Mouse (Mus musculus) kidney, embryonic 15.5 days (tissue): ENCODE measurements around the gene Gng10. TPM values are rescaled to one million over a fixed set of nuclear protein-coding genes. Genes with fewer than 3 reads are reported as not detected.

Experiments used
- ATAC-seq: fragments of 200-750 bp; cut with Nextera tagmentation; replicated peaks from 2 replicates; pipeline ENCODE4 v1.8.0; 2017; ENCODE audit warnings: moderate TSS enrichment; ENCODE audit not compliant: low FRiP score
- H3K27ac ChIP-seq: fragments of 300-500 bp; sonication (generic); 2 replicates; pipeline ENCODE4 v1.5.1; 2015; ENCODE audit warnings: mild to moderate bottlenecking, inconsistent platforms
- H3K27me3 ChIP-seq: fragments of 300-500 bp; sonication (generic); 2 replicates; pipeline ENCODE4 v1.6.1; 2015; ENCODE audit warnings: inconsistent platforms
- H3K36me3 ChIP-seq: fragments of 300-500 bp; sonication (generic); 2 replicates; pipeline ENCODE4 v1.6.1; 2015; ENCODE audit warnings: inconsistent platforms
- H3K4me1 ChIP-seq: fragments of 300-500 bp; sonication (generic); 2 replicates; pipeline ENCODE4 v1.6.1; 2015; ENCODE audit warnings: inconsistent platforms
- H3K4me2 ChIP-seq: fragments of 300-500 bp; sonication (generic); 2 replicates; pipeline ENCODE4 v1.6.1; 2015; ENCODE audit warnings: moderate library complexity, mild to moderate bottlenecking, inconsistent platforms
- H3K4me3 ChIP-seq: fragments of 300-500 bp; sonication (generic); replicated peaks from 2 replicates; pipeline ENCODE4 v1.5.1; 2015; ENCODE audit warnings: mild to moderate bottlenecking, inconsistent platforms
- H3K9ac ChIP-seq: fragments of 300-500 bp; sonication (generic); 2 replicates; pipeline ENCODE4 v1.6.1; 2015; ENCODE audit warnings: mild to moderate bottlenecking, inconsistent platforms
- H3K9me3 ChIP-seq: fragments of 300-500 bp; sonication (generic); replicated peaks from 2 replicates; pipeline ENCODE4 v1.6.1; 2016; ENCODE audit warnings: inconsistent platforms
- WGBS: fragments of 180-500 bp; shearing (Covaris S2); methylation state at CpG from one replicate; pipeline ENCODE4 v1.1.7; 2015; ENCODE audit warnings: mixed read lengths; 5-methylcytosine and 5-hydroxymethylcytosine counted together
- polyA plus RNA-seq: library from polyadenylated mRNA; unstranded; fragments of >200 nt; fragmentation: Nextera tagmentation; extraction: Ambion mirVana; gene quantifications from 2 replicates; pipeline ENCODE4 v1.2.1, GENCODE M21; 2015

Gng10 gene
- polyA plus RNA-seq, 1 experiment from 2014 or later, result 101 TPM

GRCm38 (mm10) chr4:59000614-59001013 is 34.3 kb upstream of the Gng10 start:
- H3K4me1 ChIP-seq, result peaks cover 38% of the 10 kb centered on the region
- 0% methylated on average over 2 of the region's 2 CpGs for WGBS
- H3K4me2 ChIP-seq, result no peak overlapping the region
- ATAC-seq, result no peak
- H3K36me3 ChIP-seq, result no peaks in the 10 kb centered on the region
- H3K27me3 ChIP-seq, result no peaks in the 10 kb centered on the region
- H3K9ac ChIP-seq, result no peak overlapping the region
- H3K9me3 ChIP-seq, result no peaks in the 10 kb centered on the region
- H3K4me3 ChIP-seq, result no peak overlapping the region
- H3K27ac ChIP-seq, result no peak overlapping the region

GRCm38 (mm10) chr4:59002948-59003805 is 31.7 kb upstream of the Gng10 start, which contains the start of gene Gm20503:
TSS of gene Gm20503 (plus strand) at chr4:59003210.
- Histone ChIP-seq H3K9ac (peak within 1 kb of the TSS; percentile 95), H3K9me3 (no peaks in the 10 kb centered on the region), H3K36me3 (no peaks in the 10 kb centered on the region), H3K4me1 (peaks cover 48% of the 10 kb centered on the region), H3K27ac (peak within 1 kb of the TSS; percentile 88), H3K27me3 (no peaks in the 10 kb centered on the region), H3K4me2 (peak within 1 kb of the TSS; percentile 88), H3K4me3 (peak within 1 kb of the TSS; percentile 99)
- WGBS, result under 1% methylated on average over 88 of the region's 89 CpGs
- peak; percentile 99 for ATAC-seq

DNA sequence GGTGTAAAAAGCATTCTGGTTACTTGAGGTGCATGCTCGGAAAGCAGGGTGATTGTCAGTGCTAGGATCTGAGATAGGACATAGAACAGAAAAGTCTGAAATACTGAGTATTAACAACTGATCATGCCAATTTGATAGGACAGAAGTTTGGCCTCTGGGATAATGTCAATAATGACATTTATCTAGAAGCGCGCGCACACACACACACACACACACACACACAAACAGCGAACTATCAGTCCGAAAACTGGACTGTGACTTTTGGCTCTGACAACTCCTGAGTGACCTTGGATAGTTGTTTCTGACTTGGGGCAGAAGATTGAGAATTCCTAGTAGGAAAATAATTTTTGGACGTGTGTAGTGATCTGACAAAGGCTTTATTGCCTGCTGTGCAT is 31.1 kb upstream of the Gng10 start:
- peak overlapping the region; percentile 99 for H3K4me3 ChIP-seq
- 31% methylated on average over 7 of the region's 7 CpGs for WGBS
- no peaks in the 10 kb centered on the region for H3K36me3 ChIP-seq
- H3K27me3 ChIP-seq, result no peaks in the 10 kb centered on the region
- no peak for ATAC-seq
- peak overlapping the region; percentile 95 for H3K9ac ChIP-seq
- peak overlapping the region; percentile 88; the same call in 1 of the 2 replicates for H3K27ac ChIP-seq
- peak overlapping the region; percentile 88 for H3K4me2 ChIP-seq
- no peaks in the 10 kb centered on the region for H3K9me3 ChIP-seq
- peaks cover 47% of the 10 kb centered on the region for H3K4me1 ChIP-seq

DNA sequence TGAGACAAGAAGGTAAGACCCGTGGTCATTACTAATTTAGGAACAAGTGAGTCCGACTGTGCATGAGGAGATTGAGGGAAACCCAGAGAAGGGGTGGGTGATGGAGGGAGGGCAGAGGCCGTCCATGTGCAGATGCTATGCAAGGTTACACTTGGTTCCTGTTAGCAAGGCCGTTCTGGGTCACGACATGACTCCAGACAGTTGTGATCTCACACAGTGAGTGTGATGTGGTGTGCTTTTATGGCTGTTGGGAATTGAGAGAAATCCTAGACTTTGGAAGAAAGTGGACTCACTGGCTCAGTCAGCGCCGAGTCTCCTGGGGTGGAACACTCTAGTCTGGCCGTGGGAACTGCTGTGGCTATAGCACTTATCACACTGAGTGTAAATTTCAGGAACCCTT is 28.7 kb upstream of the Gng10 start:
- H3K27ac ChIP-seq, result no peak overlapping the region
- H3K27me3 ChIP-seq, result no peaks in the 10 kb centered on the region
- no peak for ATAC-seq
- no peak overlapping the region for H3K4me3 ChIP-seq
- H3K4me1 ChIP-seq, result peaks cover 47% of the 10 kb centered on the region
- 31% methylated on average over 8 of the region's 8 CpGs for WGBS
- H3K4me2 ChIP-seq, result no peak overlapping the region
- no peaks in the 10 kb centered on the region for H3K36me3 ChIP-seq
- no peaks in the 10 kb centered on the region for H3K9me3 ChIP-seq
- H3K9ac ChIP-seq, result no peak overlapping the region

DNA sequence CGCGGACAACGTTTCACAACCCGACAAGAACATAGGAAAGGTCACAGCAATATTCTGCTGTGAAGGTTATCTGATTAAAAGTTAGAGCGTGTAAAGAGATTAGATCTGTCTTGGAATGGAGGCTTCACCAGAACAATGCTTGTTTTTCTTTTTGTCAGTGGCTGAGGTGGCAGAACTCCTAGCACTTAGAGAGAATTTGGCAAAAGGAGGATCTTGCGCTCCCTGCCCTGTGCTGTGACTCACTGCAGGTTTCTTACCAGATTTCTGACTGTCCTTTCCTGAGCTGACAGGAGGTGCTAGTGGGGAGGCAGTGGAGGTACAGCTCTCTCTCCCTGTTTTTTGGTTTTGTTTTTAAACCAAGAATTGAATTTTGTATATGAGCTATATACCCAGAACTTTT is 27.9 kb upstream of the Gng10 start:
- no peak overlapping the region for H3K27ac ChIP-seq
- H3K4me3 ChIP-seq, result no peak overlapping the region
- no peak overlapping the region for H3K4me2 ChIP-seq
- peaks cover 47% of the 10 kb centered on the region for H3K4me1 ChIP-seq
- no peaks in the 10 kb centered on the region for H3K36me3 ChIP-seq
- no peaks in the 10 kb centered on the region for H3K9me3 ChIP-seq
- no peaks in the 10 kb centered on the region for H3K27me3 ChIP-seq
- WGBS, result 70% methylated on average over 6 of the region's 6 CpGs
- ATAC-seq, result no peak
- no peak overlapping the region for H3K9ac ChIP-seq

DNA sequence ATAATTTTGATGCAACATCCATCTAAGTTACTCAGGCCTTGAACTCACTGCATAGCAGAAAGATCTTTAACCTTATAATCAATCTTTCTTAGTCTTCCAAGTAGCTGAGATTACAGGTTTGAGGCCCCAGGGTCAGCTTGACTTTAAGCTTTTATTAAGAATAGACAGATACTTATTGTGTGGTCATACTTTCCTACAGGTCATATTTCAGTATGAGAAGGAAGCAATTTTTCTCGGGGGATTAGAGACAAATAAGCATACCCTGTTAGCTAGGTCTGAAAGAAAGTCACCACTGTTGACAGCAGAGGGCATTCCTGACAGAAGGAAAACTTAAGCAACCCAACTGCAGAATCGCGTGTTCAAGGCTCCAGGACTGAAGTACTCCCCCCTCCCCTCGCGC is 26.9 kb upstream of the Gng10 start:
- WGBS, result 78% methylated on average over 5 of the region's 5 CpGs
- no peak for ATAC-seq

GRCm38 (mm10) chr4:59009186-59009585 is 25.7 kb upstream of the Gng10 start:
- no peak overlapping the region for H3K27ac ChIP-seq
- H3K36me3 ChIP-seq, result 0 out of 2 replicates have a peak, but pooled peaks cover 3% of the 10 kb centered on the region
- no peak overlapping the region for H3K4me2 ChIP-seq
- H3K9me3 ChIP-seq, result no peaks in the 10 kb centered on the region
- H3K4me1 ChIP-seq, result peaks cover 38% of the 10 kb centered on the region
- WGBS, result 89% methylated on average over 7 of the region's 7 CpGs
- H3K27me3 ChIP-seq, result no peaks in the 10 kb centered on the region
- no peak for ATAC-seq
- H3K4me3 ChIP-seq, result no peak overlapping the region
- H3K9ac ChIP-seq, result no peak overlapping the region

More for the DNA sequence above, 26.9 kb upstream of the Gng10 start:
- Histone ChIP-seq H3K27ac (no peak overlapping the region), H3K4me2 (no peak overlapping the region), H3K9me3 (no peaks in the 10 kb centered on the region), H3K4me1 (peaks cover 43% of the 10 kb centered on the region), H3K27me3 (no peaks in the 10 kb centered on the region), H3K36me3 (no peaks in the 10 kb centered on the region), H3K9ac (no peak overlapping the region), H3K4me3 (no peak overlapping the region)

DNA sequence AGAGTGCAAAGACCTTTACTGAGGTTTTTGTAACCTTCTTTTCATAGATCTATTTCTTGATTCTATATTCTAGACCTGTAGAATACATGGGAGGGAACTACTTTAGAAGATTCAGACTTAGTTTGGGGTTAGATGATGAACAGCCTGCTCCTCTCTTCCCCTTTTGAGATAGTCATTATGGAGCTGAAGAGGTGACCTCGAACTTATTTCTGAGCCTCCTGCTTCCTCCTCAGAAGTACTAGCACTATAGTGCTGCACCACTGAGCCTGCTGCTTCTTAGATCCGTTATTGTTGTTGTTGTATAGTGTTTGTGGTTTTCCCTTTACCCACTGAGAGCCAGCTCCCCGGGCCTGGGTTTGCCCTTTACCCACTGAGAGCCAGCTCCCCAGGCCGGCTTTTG is 25.2 kb upstream of the Gng10 start:
- Histone ChIP-seq H3K27ac (no peak overlapping the region), H3K36me3 (0 out of 2 replicates have a peak, but pooled peaks cover 5% of the 10 kb centered on the region), H3K4me1 (peaks cover 33% of the 10 kb centered on the region), H3K27me3 (no peaks in the 10 kb centered on the region), H3K9me3 (no peaks in the 10 kb centered on the region), H3K4me3 (no peak overlapping the region), H3K4me2 (no peak overlapping the region), H3K9ac (no peak overlapping the region)
- WGBS, result 83% methylated on average over 4 of the region's 4 CpGs
- no peak for ATAC-seq

DNA sequence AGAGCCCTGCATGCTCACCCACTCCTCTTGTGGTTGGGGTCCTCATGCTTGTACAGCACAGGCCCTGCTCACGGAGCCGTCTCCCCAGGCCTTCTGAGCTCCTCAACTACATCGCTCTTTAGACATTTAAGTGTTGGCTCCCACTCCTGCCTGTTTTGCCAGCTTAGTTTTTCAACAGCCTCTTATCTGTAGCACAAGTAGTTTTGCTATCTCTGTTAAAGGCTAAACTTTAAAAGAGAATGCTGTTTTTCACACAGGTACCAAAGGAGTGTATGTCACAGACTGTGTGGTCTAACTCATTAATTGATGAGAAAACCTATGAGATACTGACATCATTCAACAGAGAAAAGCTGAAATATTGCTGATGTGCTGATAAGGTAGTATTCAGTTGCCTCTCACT is 23.4 kb upstream of the Gng10 start:
- no peaks in the 10 kb centered on the region for H3K9me3 ChIP-seq
- H3K4me1 ChIP-seq, result peaks cover 16% of the 10 kb centered on the region
- no peak overlapping the region for H3K4me3 ChIP-seq
- no peaks in the 10 kb centered on the region for H3K27me3 ChIP-seq
- H3K9ac ChIP-seq, result no peak overlapping the region
- ATAC-seq, result no peak
- no peak overlapping the region for H3K27ac ChIP-seq
- 82% methylated on average over 3 of the region's 3 CpGs for WGBS
- no peak overlapping the region for H3K4me2 ChIP-seq
- 0 out of 2 replicates have a peak, but pooled peaks cover 5% of the 10 kb centered on the region for H3K36me3 ChIP-seq

DNA sequence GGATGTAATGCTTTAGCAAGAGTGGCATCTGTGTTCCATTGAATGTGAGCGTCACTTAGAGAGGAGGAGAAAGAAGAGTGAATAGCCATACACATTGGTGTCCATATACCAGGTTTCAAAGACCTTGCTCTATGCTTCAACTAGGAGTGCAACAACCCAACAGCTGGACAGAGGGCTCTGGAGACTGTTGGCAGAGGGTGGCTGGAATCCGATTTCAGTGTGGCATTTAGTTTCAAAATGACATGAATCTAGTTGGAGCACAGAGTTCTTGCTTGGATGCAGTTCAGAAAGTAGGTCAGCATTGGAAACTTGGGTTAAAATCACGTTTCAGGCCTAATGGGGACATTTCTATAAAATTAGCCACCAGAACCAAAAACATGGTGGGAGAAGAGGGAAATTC is 19.7 kb upstream of the Gng10 start:
- H3K4me1 ChIP-seq, result no peaks in the 10 kb centered on the region
- no peak overlapping the region for H3K4me2 ChIP-seq
- H3K27me3 ChIP-seq, result no peaks in the 10 kb centered on the region
- H3K36me3 ChIP-seq, result peaks cover 30% of the 10 kb centered on the region
- no peaks in the 10 kb centered on the region for H3K9me3 ChIP-seq
- H3K9ac ChIP-seq, result no peak overlapping the region
- no peak for ATAC-seq
- no peak overlapping the region for H3K4me3 ChIP-seq
- H3K27ac ChIP-seq, result no peak overlapping the region
- WGBS, result 75% methylated on average over 3 of the region's 3 CpGs

GRCm38 (mm10) chr4:59016922-59017321 is 18.0 kb upstream of the Gng10 start:
- peaks cover 45% of the 10 kb centered on the region for H3K36me3 ChIP-seq
- H3K27me3 ChIP-seq, result no peaks in the 10 kb centered on the region
- no peak overlapping the region for H3K9ac ChIP-seq
- no peaks in the 10 kb centered on the region for H3K4me1 ChIP-seq
- H3K9me3 ChIP-seq, result no peaks in the 10 kb centered on the region
- no peak for ATAC-seq
- H3K4me2 ChIP-seq, result no peak overlapping the region
- no peak overlapping the region for H3K4me3 ChIP-seq
- no peak overlapping the region for H3K27ac ChIP-seq
- WGBS, result 96% methylated on average over 2 of the region's 2 CpGs

DNA sequence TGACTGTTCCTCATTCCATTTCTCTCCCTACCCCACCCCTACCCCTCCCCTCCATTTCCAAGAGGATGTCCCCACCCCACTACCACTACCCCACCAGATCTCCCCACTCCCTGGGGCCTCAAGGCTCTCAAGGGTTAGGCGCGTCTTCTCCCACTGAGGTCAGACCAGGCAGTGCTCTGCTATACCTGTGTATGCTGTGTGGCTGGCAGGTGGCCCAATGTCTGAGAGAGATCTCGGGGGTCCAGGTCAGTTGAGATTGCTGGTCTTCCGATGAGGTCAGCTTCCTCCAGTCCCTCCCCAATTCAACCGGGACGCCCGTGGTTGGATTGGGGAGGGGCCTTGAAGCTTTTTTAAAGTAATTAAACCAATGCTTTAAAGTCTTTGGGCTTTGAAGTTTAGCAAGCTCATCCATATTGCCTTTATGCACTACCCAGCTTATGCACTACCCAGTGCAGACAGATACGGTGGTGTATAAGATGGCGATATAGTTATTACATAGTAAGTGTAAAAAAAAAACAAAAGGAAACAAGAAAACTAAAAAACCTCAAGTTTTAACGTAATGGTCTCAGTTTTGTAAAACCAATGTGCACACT is 467 bp upstream of the Gng10 start:
- H3K4me3 ChIP-seq, result peak overlapping the region; percentile 88
- no peak for ATAC-seq
- H3K27ac ChIP-seq, result no peak overlapping the region
- H3K4me2 ChIP-seq, result peak overlapping the region; percentile 86
- H3K36me3 ChIP-seq, result peaks cover 8% of the 10 kb centered on the region
- no peaks in the 10 kb centered on the region for H3K27me3 ChIP-seq
- H3K9me3 ChIP-seq, result peaks cover 3% of the 10 kb centered on the region
- H3K9ac ChIP-seq, result peak overlapping the region; percentile 83
- peaks cover 15% of the 10 kb centered on the region for H3K4me1 ChIP-seq
- WGBS, result 73% methylated on average over 10 of the region's 10 CpGs
